Mouse (Mus musculus): ENCODE measurements around the gene Slc7a3. TPM values are rescaled to one million over a fixed set of nuclear protein-coding genes. Genes with fewer than 3 reads are reported as not detected.
"Not testable (repeated sequence)": the region's sequence is repeated elsewhere in the genome, so short reads cannot be mapped to it uniquely, and the experiment has no call there.

Slc7a3 gene
- 1.7 and 2.1 TPM in 2 replicates for polyA plus RNA-seq (2015; fragmentation: Nextera tagmentation; extraction: Ambion mirVana)

- Histone ChIP-seq H3K9ac (no peak within 1 kb of the TSS), H3K27ac (no peak within 1 kb of the TSS)
- ATAC-seq (replicated peaks; ENCODE audit: low FRiP score): no peak
Observed at GRCm38 (mm10) chrX:101085920-101086319, at the start of gene Slc7a3. Gene Slc7a3, minus strand, starts transcription at chrX:101086020.

GRCm38 (mm10) chrX:101131992-101132791 is 46.4 kb upstream of the Slc7a3 start:
- H3K36me3 ChIP-seq: no peaks in the 10 kb centered on the region
- H3K27me3 ChIP-seq: no peaks in the 10 kb centered on the region
- H3K4me1 ChIP-seq: no peaks in the 10 kb centered on the region
- no peak overlapping the region for H3K27ac ChIP-seq
- peak overlapping the region; percentile 22; the same call in 1 of the 2 replicates for H3K4me2 ChIP-seq
- peak overlapping the region; percentile 17; the same call in 1 of the 2 replicates for H3K4me3 ChIP-seq (replicated peaks)
- 41% methylated on average over 12 of the region's 12 CpGs for WGBS
- no peaks in the 10 kb centered on the region for H3K9me3 ChIP-seq (replicated peaks)
- H3K9ac ChIP-seq: no peak overlapping the region
- ATAC-seq (replicated peaks; ENCODE audit: low FRiP score): no peak

More at GRCm38 (mm10) chrX:101085920-101086319, at the start of gene Slc7a3:
- H3K9me3 ChIP-seq (replicated peaks): no peaks in the 10 kb centered on the region
- H3K4me3 ChIP-seq (replicated peaks): peak within 1 kb of the TSS; percentile 39
- 35% methylated on average over 11 of the region's 11 CpGs for WGBS
- H3K4me1 ChIP-seq: 0 out of 2 replicates have a peak, but pooled peaks cover 4% of the 10 kb centered on the region
- peaks cover 31% of the 10 kb centered on the region for H3K27me3 ChIP-seq
- no peaks in the 10 kb centered on the region for H3K36me3 ChIP-seq
- H3K4me2 ChIP-seq: peak within 1 kb of the TSS; percentile 58

- Histone ChIP-seq H3K27me3 (0 out of 2 replicates have a peak, but pooled peaks cover 3% of the 10 kb centered on the region), H3K9ac (no peak overlapping the region), H3K4me2 (no peak overlapping the region), H3K9me3 (replicated peaks) (no peaks in the 10 kb centered on the region), H3K27ac (no peak overlapping the region), H3K4me1 (0 out of 2 replicates have a peak, but pooled peaks cover 3% of the 10 kb centered on the region), H3K4me3 (replicated peaks) (no peak overlapping the region), H3K36me3 (no peaks in the 10 kb centered on the region)
- WGBS: 37% methylated on average over 7 of the region's 7 CpGs
- no peak for ATAC-seq (replicated peaks; ENCODE audit: low FRiP score)
Observed at GRCm38 (mm10) chrX:101131001-101131400, 45.2 kb upstream of the Slc7a3 start.

- no peak overlapping the region for H3K4me3 ChIP-seq (replicated peaks)
- H3K9ac ChIP-seq: no peak overlapping the region
- H3K9me3 ChIP-seq (replicated peaks): no peaks in the 10 kb centered on the region
- ATAC-seq (replicated peaks; ENCODE audit: low FRiP score): no peak
- no peak overlapping the region for H3K27ac ChIP-seq
- H3K4me2 ChIP-seq: no peak overlapping the region
- no peaks in the 10 kb centered on the region for H3K36me3 ChIP-seq
- H3K4me1 ChIP-seq: 0 out of 2 replicates have a peak, but pooled peaks cover 3% of the 10 kb centered on the region
- WGBS: 87% methylated on average over 2 of the region's 2 CpGs
- H3K27me3 ChIP-seq: peaks cover 6% of the 10 kb centered on the region; the same call in 1 of the 2 replicates
Observed at GRCm38 (mm10) chrX:101128559-101128958, 42.7 kb upstream of the Slc7a3 start.

GRCm38 (mm10) chrX:101126977-101127376 is 41.2 kb upstream of the Slc7a3 start:
- no peak for ATAC-seq (replicated peaks; ENCODE audit: low FRiP score)
- Histone ChIP-seq H3K4me1 (0 out of 2 replicates have a peak, but pooled peaks cover 3% of the 10 kb centered on the region), H3K9ac (no peak overlapping the region), H3K27me3 (peaks cover 6% of the 10 kb centered on the region; the same call in 1 of the 2 replicates), H3K27ac (no peak overlapping the region), H3K4me2 (no peak overlapping the region), H3K36me3 (no peaks in the 10 kb centered on the region), H3K4me3 (replicated peaks) (no peak overlapping the region), H3K9me3 (replicated peaks) (no peaks in the 10 kb centered on the region)
- 51% methylated on average over 2 of the region's 2 CpGs for WGBS

- no peaks in the 10 kb centered on the region for H3K9me3 ChIP-seq (replicated peaks)
- ATAC-seq (replicated peaks; ENCODE audit: low FRiP score): peak; percentile 43; the same call in 1 of the 2 replicates
- 58% methylated on average over 7 of the region's 7 CpGs for WGBS
- peaks cover 6% of the 10 kb centered on the region; the same call in 1 of the 2 replicates for H3K27me3 ChIP-seq
- no peak overlapping the region for H3K27ac ChIP-seq
- H3K4me3 ChIP-seq (replicated peaks): no peak overlapping the region
- H3K4me2 ChIP-seq: no peak overlapping the region
- H3K9ac ChIP-seq: no peak overlapping the region
- H3K36me3 ChIP-seq: no peaks in the 10 kb centered on the region
- 0 out of 2 replicates have a peak, but pooled peaks cover 3% of the 10 kb centered on the region for H3K4me1 ChIP-seq
Observed at GRCm38 (mm10) chrX:101126474-101126955, 40.7 kb upstream of the Slc7a3 start.

- no peak overlapping the region for H3K4me3 ChIP-seq (replicated peaks)
- H3K4me1 ChIP-seq: no peaks in the 10 kb centered on the region
- WGBS: 48% methylated on average over 1 of the region's 1 CpGs
- H3K9me3 ChIP-seq (replicated peaks): no peaks in the 10 kb centered on the region
- H3K4me2 ChIP-seq: no peak overlapping the region
- no peak overlapping the region for H3K9ac ChIP-seq
- H3K27me3 ChIP-seq: no peaks in the 10 kb centered on the region; the same call in 1 of the 2 replicates
- ATAC-seq (replicated peaks; ENCODE audit: low FRiP score): no peak
- no peak overlapping the region for H3K27ac ChIP-seq
- no peaks in the 10 kb centered on the region for H3K36me3 ChIP-seq
Observed at GRCm38 (mm10) chrX:101120546-101120945, 34.7 kb upstream of the Slc7a3 start.

- peaks cover 31% of the 10 kb centered on the region for H3K27me3 ChIP-seq
- WGBS: 19% methylated on average over 8 of the region's 9 CpGs
- not testable (repeated sequence) for H3K9me3 ChIP-seq (replicated peaks); H3K27ac ChIP-seq; ATAC-seq (replicated peaks; ENCODE audit: low FRiP score); H3K9ac ChIP-seq; H3K4me1 ChIP-seq; H3K36me3 ChIP-seq
- H3K4me2 ChIP-seq: peak overlapping the region; percentile 58
- peak overlapping the region; percentile 39 for H3K4me3 ChIP-seq (replicated peaks)
Observed at GRCm38 (mm10) chrX:101085211-101085610, 609 bp downstream of the Slc7a3 start.

- Histone ChIP-seq H3K4me1 (0 out of 2 replicates have a peak, but pooled peaks cover 4% of the 10 kb centered on the region), H3K36me3 (no peaks in the 10 kb centered on the region), H3K27me3 (peaks cover 37% of the 10 kb centered on the region), H3K9me3 (replicated peaks) (no peaks in the 10 kb centered on the region), H3K9ac (no peak overlapping the region), H3K4me2 (peak overlapping the region; percentile 58; the same call in 1 of the 2 replicates), H3K27ac (no peak overlapping the region), H3K4me3 (replicated peaks) (no peak overlapping the region)
- no peak for ATAC-seq (replicated peaks; ENCODE audit: low FRiP score)
- WGBS: 50% methylated on average over 2 of the region's 2 CpGs
Observed at GRCm38 (mm10) chrX:101084192-101084591, 1.6 kb downstream of the Slc7a3 start.

GRCm38 (mm10) chrX:101065245-101065644 is 20.6 kb downstream of the Slc7a3 start:
- 50% methylated on average over 1 of the region's 1 CpGs for WGBS
- Histone ChIP-seq H3K9ac (no peak overlapping the region), H3K36me3 (no peaks in the 10 kb centered on the region), H3K4me2 (no peak overlapping the region), H3K27me3 (peaks cover 7% of the 10 kb centered on the region; the same call in 1 of the 2 replicates), H3K9me3 (replicated peaks) (no peaks in the 10 kb centered on the region), H3K4me1 (no peaks in the 10 kb centered on the region), H3K27ac (no peak overlapping the region), H3K4me3 (replicated peaks) (no peak overlapping the region)
- ATAC-seq (replicated peaks; ENCODE audit: low FRiP score): no peak

GRCm38 (mm10) chrX:101063503-101063902 is 22.3 kb downstream of the Slc7a3 start:
- no peak for ATAC-seq (replicated peaks; ENCODE audit: low FRiP score)
- H3K27me3 ChIP-seq: peaks cover 7% of the 10 kb centered on the region; the same call in 1 of the 2 replicates
- no peak overlapping the region for H3K27ac ChIP-seq
- no peak overlapping the region for H3K4me2 ChIP-seq
- H3K9me3 ChIP-seq (replicated peaks): no peaks in the 10 kb centered on the region
- H3K9ac ChIP-seq: no peak overlapping the region
- H3K36me3 ChIP-seq: no peaks in the 10 kb centered on the region
- H3K4me3 ChIP-seq (replicated peaks): no peak overlapping the region
- no peaks in the 10 kb centered on the region for H3K4me1 ChIP-seq
- 76% methylated on average over 2 of the region's 2 CpGs for WGBS

GRCm38 (mm10) chrX:101059541-101059940 is 26.3 kb downstream of the Slc7a3 start, which contains the start of gene Tex11:
Gene Tex11, minus strand, starts transcription at chrX:101059667.
- no peak within 1 kb of the TSS for H3K9ac ChIP-seq
- ATAC-seq (replicated peaks; ENCODE audit: low FRiP score): no peak
- no peak within 1 kb of the TSS for H3K4me3 ChIP-seq (replicated peaks)
- peaks cover 7% of the 10 kb centered on the region; the same call in 1 of the 2 replicates for H3K27me3 ChIP-seq
- H3K4me2 ChIP-seq: no peak within 1 kb of the TSS
- H3K4me1 ChIP-seq: no peaks in the 10 kb centered on the region
- H3K36me3 ChIP-seq: no peaks in the 10 kb centered on the region
- no peak within 1 kb of the TSS for H3K27ac ChIP-seq
- 85% methylated on average over 31 of the region's 31 CpGs for WGBS
- no peaks in the 10 kb centered on the region for H3K9me3 ChIP-seq (replicated peaks)
